In the genomic region with DNA sequence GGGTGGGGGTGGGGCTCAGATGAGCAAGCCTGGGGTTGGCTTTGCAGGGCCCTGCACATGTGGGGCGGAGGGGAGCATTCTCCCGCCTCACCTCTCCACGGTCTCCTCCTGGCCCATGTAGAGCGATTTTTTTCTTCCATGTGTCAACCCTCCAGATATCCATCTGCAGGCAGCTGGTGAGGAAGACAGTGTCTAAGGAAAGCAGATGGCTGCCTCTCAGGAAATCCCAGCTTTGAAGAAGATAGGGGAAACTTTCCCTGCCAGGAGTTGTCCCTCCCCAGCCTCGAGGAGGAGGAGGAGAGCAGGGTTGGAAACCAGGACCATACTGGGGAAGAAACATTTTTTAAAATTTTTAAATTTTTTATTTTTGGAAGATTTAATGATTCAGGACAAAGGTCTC, we compare ENCODE assay signal across 15 mouse cellular contexts. TPM values are rescaled to one million over a fixed set of nuclear protein-coding genes. Genes with fewer than 3 reads are reported as not detected.
"Had no signal": no experiment of that assay in that cellular context is flagged by ENCODE, and none has a peak within 500 bp of the region (broad histone marks: within the 10 kb centered on the region; RNA-seq: fewer than 3 reads in every experiment).

No protein-coding gene starts in this region.

- H3K4me1 ChIP-seq: midbrain, embryonic 13.5 days; neural tube, embryonic 12.5 days had no signal

- H3K9me3 ChIP-seq: limb, embryonic 12.5 days; liver, embryonic 13.5 days; lung, embryonic 15.5 days; midbrain, embryonic 13.5 days; neural tube, embryonic 12.5 days had no signal

- H3K27me3 ChIP-seq: limb, embryonic 12.5 days; liver, embryonic 13.5 days; lung, embryonic 15.5 days; midbrain, embryonic 13.5 days; neural tube, embryonic 12.5 days had no signal

- DNase-seq: kidney, adult 11 months; kidney, adult 9 months; layer of hippocampus, postnatal 36 days; liver; liver, embryonic 13.5 days; liver, postnatal 0 days; right cerebral cortex, postnatal 25 days; thymus, postnatal 36 days had no signal

- H3K4me2 ChIP-seq: limb, embryonic 12.5 days; liver, embryonic 13.5 days; lung, embryonic 15.5 days; midbrain, embryonic 13.5 days; neural tube, embryonic 12.5 days had no signal

- H3K4me3 ChIP-seq: limb, embryonic 12.5 days; liver, embryonic 13.5 days; lung, embryonic 15.5 days; midbrain, embryonic 13.5 days; myocyte; neural tube, embryonic 12.5 days had no signal

- H3K36me3 ChIP-seq: limb, embryonic 12.5 days; liver, embryonic 13.5 days; lung, embryonic 15.5 days; midbrain, embryonic 13.5 days; neural tube, embryonic 12.5 days had no signal

- H3K9ac ChIP-seq: limb, embryonic 12.5 days; liver, embryonic 13.5 days; liver, postnatal 0 days; lung, embryonic 15.5 days; midbrain, embryonic 13.5 days; neural tube, embryonic 12.5 days had no signal

- H3K27ac ChIP-seq: kidney, postnatal 0 days; liver, embryonic 13.5 days; lung, embryonic 15.5 days; midbrain, embryonic 13.5 days; neural tube, embryonic 12.5 days had no signal

- ATAC-seq: liver, postnatal 0 days; midbrain, embryonic 13.5 days had no signal

RNA-seq across cellular contexts. Expression of a gene that starts 10.4 kb away (rescaled TPM):
- total RNA-seq: neutrophil, adult 5-6 weeks had no signal
